Mouse (Mus musculus): Measurements from ENCODE around the gene E030018B13Rik.

GRCm38 (mm10) chr7:63917693-63918092 lies 1.0 kb downstream of the E030018B13Rik start:
- no peak for TF ChIP-seq CTCF (IDR thresholded peaks at IDR 0.05; ENCODE audit: low read depth)
- peak; percentile 44; the same call in 1 of the 2 replicates for TF ChIP-seq EP300 (IDR thresholded peaks at IDR 0.05; ENCODE audit: low read depth)
